Mouse (Mus musculus) embryo, embryonic 10.5 days (tissue): ENCODE measurements at regions not wholly inside any gene's neighbourhood (a gene's known extent, or its start where the extent isn't known, plus 50 kb on each side); places are given as distances from the start of the nearest gene placed in this dataset.
A peak's percentile ranks its signal among the peaks of the same experiment; 100 is the strongest.

Source experiments
- DNase-seq: peaks from one replicate; pipeline ENCODE4 v3.0.0-alpha.2; 2015; ENCODE audit warnings: low spot score

DNA sequence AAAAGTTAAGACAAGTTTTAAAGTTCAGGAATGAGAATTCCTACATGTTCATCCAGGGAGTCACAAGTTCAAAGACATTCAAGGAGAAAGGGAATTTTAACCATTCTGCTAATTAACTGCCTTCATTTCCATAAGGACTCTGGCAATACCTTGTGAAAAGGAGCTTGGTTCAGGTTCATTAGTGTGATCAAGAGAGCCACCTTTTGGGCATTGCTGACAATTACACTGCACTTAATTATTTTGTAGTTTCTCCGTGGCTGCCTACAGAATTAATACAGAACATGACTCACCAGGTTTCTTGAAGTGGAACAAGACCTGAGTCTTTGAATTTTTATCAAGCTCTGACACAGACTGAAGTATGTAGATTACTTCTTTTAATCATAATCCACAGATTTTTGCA lies 52.4 kb upstream of the Ankef1 start:
- DNase-seq = peak; percentile 51
